Mouse (Mus musculus) CH12.LX (cell line): ENCODE measurements at regions not wholly inside any gene's neighbourhood (a gene's known extent, or its start where the extent isn't known, plus 50 kb on each side); places are given as distances from the start of the nearest gene placed in this dataset.

Experiments
- DNase-seq: peaks from one replicate; pipeline ENCODE4 v3.0.0-alpha.2; 2013; ENCODE audit errors: extremely low read depth
- H3K27ac ChIP-seq: 2 replicates; pipeline ENCODE4 v1.5.1; 2012; ENCODE audit warnings: low read depth, mild to moderate bottlenecking, control low read depth, moderate library complexity; ENCODE audit not compliant: insufficient read depth
- H3K27me3 ChIP-seq: replicated peaks from 2 replicates; pipeline ENCODE3; 2012; ENCODE audit warnings: inconsistent platforms
- H3K36me3 ChIP-seq, 2 experiments: replicated peaks in 1 of 2; 2 replicates each; pipeline versions ENCODE3 to v1.6.1; 2012; ENCODE audit warnings: inconsistent platforms in 1 of 2, low read length in 1 of 2, mild to moderate bottlenecking in 1 of 2, mixed read lengths in 1 of 2, moderate library complexity in 1 of 2; ENCODE audit not compliant: control insufficient read depth in 1 of 2, insufficient read depth in 1 of 2
- H3K4me1 ChIP-seq, 2 experiments: 2 replicates each; pipeline ENCODE4 v1.6.1; 2012; ENCODE audit warnings: inconsistent platforms in 1 of 2, moderate library complexity in 1 of 2; ENCODE audit not compliant: insufficient read depth in 2 of 2, control insufficient read depth in 1 of 2
- H3K4me2 ChIP-seq: 2 replicates; pipeline ENCODE4 v1.6.1; 2012; ENCODE audit warnings: low read depth, mild to moderate bottlenecking, control low read depth; ENCODE audit not compliant: poor library complexity, insufficient read depth, severe bottlenecking
- H3K4me3 ChIP-seq, 3 experiments: fragments of 150-350 bp in 1 of 3; sonication (generic) in 1 of 3; replicated peaks in 1 of 3; 2 replicates each; pipeline versions ENCODE3 to v1.5.1; 2011 to 2012; ENCODE audit warnings: low read depth in 2 of 3, low read length in 2 of 3, mild to moderate bottlenecking in 2 of 3, moderate library complexity in 2 of 3, control low read depth in 1 of 3, improper control_type of control experiment in 1 of 3, inconsistent platforms in 1 of 3, mixed read lengths in 1 of 3; ENCODE audit not compliant: poor library complexity in 1 of 3
- H3K79me2 ChIP-seq: replicated peaks from 2 replicates; pipeline ENCODE4 v1.6.1; 2012; ENCODE audit warnings: mild to moderate bottlenecking, moderate library complexity; ENCODE audit not compliant: control insufficient read depth, poor library complexity, insufficient read depth, severe bottlenecking; ENCODE audit errors: extremely low read depth
- H3K9ac ChIP-seq: 2 replicates; pipeline ENCODE4 v1.6.1; 2012; ENCODE audit warnings: low read depth, mild to moderate bottlenecking, control low read depth, moderate library complexity; ENCODE audit not compliant: insufficient read depth
- H3K9me3 ChIP-seq: replicated peaks from 2 replicates; pipeline ENCODE3; 2012; ENCODE audit warnings: low read length, inconsistent platforms, mixed read lengths
- CTCF ChIP-seq, 2 experiments: IDR thresholded peaks in 1 of 2; conservative IDR thresholded peaks in 1 of 2; 2 replicates each; pipeline ENCODE4 v1.5.1; 2011 to 2012; ENCODE audit warnings: low read depth in 2 of 2, low read length in 2 of 2, improper control_type of control experiment in 1 of 2, inconsistent platforms in 1 of 2, mild to moderate bottlenecking in 1 of 2, moderate library complexity in 1 of 2
- E2F4 ChIP-seq: IDR thresholded peaks from 2 replicates; pipeline ENCODE4 v1.6.1; 2011; ENCODE audit warnings: low read depth, low read length, improper control_type of control experiment; ENCODE audit not compliant: insufficient replicate concordance
- ELF1 ChIP-seq: IDR thresholded peaks from 2 replicates; pipeline ENCODE4 v1.6.1; 2014; ENCODE audit warnings: low read depth, mild to moderate bottlenecking, inconsistent platforms, low read length, improper control_type of control experiment
- ETS1 ChIP-seq: conservative IDR thresholded peaks from 2 replicates; pipeline ENCODE4 v1.6.1; 2012; ENCODE audit warnings: low read depth, mild to moderate bottlenecking, inconsistent platforms, low read length, improper control_type of control experiment, moderate library complexity
- GABPA ChIP-seq: IDR thresholded peaks from 2 replicates; pipeline ENCODE4 v1.6.1; 2012; ENCODE audit warnings: low read depth, low read length, improper control_type of control experiment, inconsistent platforms; ENCODE audit not compliant: insufficient replicate concordance
- HCFC1 ChIP-seq: IDR thresholded peaks from 2 replicates; pipeline ENCODE4 v1.6.1; 2012; ENCODE audit warnings: low read depth, mild to moderate bottlenecking, inconsistent platforms, low read length, improper control_type of control experiment
- JUN ChIP-seq: IDR thresholded peaks from 2 replicates; pipeline ENCODE4 v1.6.1; 2011; ENCODE audit warnings: low read depth, mild to moderate bottlenecking, low read length, improper control_type of control experiment, moderate library complexity; ENCODE audit not compliant: insufficient read depth
- JUND ChIP-seq: conservative IDR thresholded peaks from 2 replicates; pipeline ENCODE4 v1.6.1; 2011; ENCODE audit warnings: low read depth, low read length, improper control_type of control experiment
- MAZ ChIP-seq: IDR thresholded peaks from 2 replicates; pipeline ENCODE4 v1.6.1; 2012; ENCODE audit warnings: low read depth, mild to moderate bottlenecking, inconsistent platforms, low read length, improper control_type of control experiment, moderate library complexity
- MEF2A ChIP-seq: IDR thresholded peaks from 2 replicates; pipeline ENCODE4 v1.6.1; 2014; ENCODE audit warnings: low read depth, mild to moderate bottlenecking, inconsistent platforms, low read length, improper control_type of control experiment, borderline replicate concordance
- MYC ChIP-seq: IDR thresholded peaks from 2 replicates; pipeline ENCODE4 v1.6.1; 2011; ENCODE audit warnings: low read depth, mild to moderate bottlenecking, improper control_type of control experiment, low read length
- NELFE ChIP-seq: IDR thresholded peaks from 2 replicates; pipeline ENCODE4 v1.6.1; 2011; ENCODE audit warnings: low read depth, low read length, improper control_type of control experiment
- NRF1 ChIP-seq: IDR thresholded peaks from 2 replicates; pipeline ENCODE4 v1.6.1; 2014; ENCODE audit warnings: low read depth, mild to moderate bottlenecking, inconsistent platforms, low read length, improper control_type of control experiment, moderate library complexity
- POLR2A ChIP-seq: IDR thresholded peaks from 2 replicates; pipeline ENCODE4 v1.6.1; 2011; ENCODE audit warnings: low read depth, mild to moderate bottlenecking, improper control_type of control experiment, low read length
- RAD21 ChIP-seq: IDR thresholded peaks from 2 replicates; pipeline ENCODE4 v1.6.1; 2011; ENCODE audit warnings: low read depth, mild to moderate bottlenecking, low read length, improper control_type of control experiment, moderate library complexity
- RCOR1 ChIP-seq: conservative IDR thresholded peaks from 2 replicates; pipeline ENCODE4 v1.6.1; 2012; ENCODE audit warnings: low read depth, mild to moderate bottlenecking, inconsistent platforms, low read length, improper control_type of control experiment
- SMC3 ChIP-seq: IDR thresholded peaks from 2 replicates; pipeline ENCODE4 v1.6.1; 2011; ENCODE audit warnings: low read depth, low read length, improper control_type of control experiment
- ZC3H11A ChIP-seq: IDR thresholded peaks from 2 replicates; pipeline ENCODE4 v1.6.1; 2012; ENCODE audit warnings: low read depth, mild to moderate bottlenecking, inconsistent platforms, low read length, improper control_type of control experiment
- ZMIZ1 ChIP-seq: IDR thresholded peaks from 2 replicates; pipeline ENCODE4 v1.6.1; 2012; ENCODE audit warnings: low read depth, mild to moderate bottlenecking, inconsistent platforms, low read length, improper control_type of control experiment
- dilution Hi-C: fragments of 300-500 bp; cut with MboI; formaldehyde crosslinking; loops from 2 replicates; pipeline ENCODE4 v1.14.3; 2020; ENCODE audit warnings: low sequenced_read_pairs; ENCODE audit not compliant: extremely low pct_unique_long_range_greater_than_20kb, extremely low pct_ligation_motif_present
- in situ Hi-C: fragments of 300-500 bp; cut with MboI; formaldehyde crosslinking; loops from 3 replicates; pipeline ENCODE4 v1.14.3; 2019; ENCODE audit warnings: low sequenced_read_pairs, low pct_ligation_motif_present, low pct_unique_long_range_greater_than_20kb, mixed read lengths

- DNase-seq = peak; percentile 44
- in situ Hi-C loops = loop anchor here (25.0 kb wide), 1 partner anchor 1031 kb away; the partner anchor contains the start of gene Pigh
- no peak overlapping the region for H3K27ac ChIP-seq
- no peak overlapping the region for H3K4me3 ChIP-seq
- dilution Hi-C loops = no loop called here
- no peak overlapping the region for H3K9ac ChIP-seq
- no peaks in the 10 kb centered on the region for H3K9me3 ChIP-seq
- peaks cover 0 to 3% of the 10 kb centered on the region in 2 experiments; a peak in 2 of 4 replicates for H3K4me1 ChIP-seq
- H3K4me2 ChIP-seq = peak overlapping the region; percentile 74
- no peaks in the 10 kb centered on the region for H3K79me2 ChIP-seq
- H3K27me3 ChIP-seq = no peaks in the 10 kb centered on the region
- no peaks in the 10 kb centered on the region for H3K36me3 ChIP-seq
- no peak for TF ChIP-seq ZMIZ1
- TF ChIP-seq CTCF (conservative IDR thresholded peaks at IDR 0.05 in 1 of 2, IDR thresholded peaks at IDR 0.05 in 1 of 2; ENCODE audit: low read depth in 2 of 2, low read length in 2 of 2) = peak; percentile 26 to 81; a peak in 3 of 4 replicates
- TF ChIP-seq NRF1 = 0 out of 2 replicates have a peak, but pooled peaks have one; percentile 19
- no peak for TF ChIP-seq NELFE
- no peak for TF ChIP-seq E2F4
- peak; percentile 82 for TF ChIP-seq SMC3
- no peak for TF ChIP-seq GABPA
- peak; percentile 90 for TF ChIP-seq RAD21
Observed at GRCm38 (mm10) chr12:78055956-78056355, 138.1 kb upstream of the Gm6657 start.

- H3K9me3 ChIP-seq = no peaks in the 10 kb centered on the region
- no peak for TF ChIP-seq JUND
- no peak for TF ChIP-seq ELF1
- no peak for TF ChIP-seq POLR2A
- TF ChIP-seq NRF1 = no peak
- no peak for TF ChIP-seq MEF2A
- no peak for TF ChIP-seq ZC3H11A
- TF ChIP-seq JUN = no peak
- TF ChIP-seq RCOR1 = no peak
- no peak for TF ChIP-seq MYC
- TF ChIP-seq ZMIZ1 = no peak
- TF ChIP-seq MAZ = no peak
- TF ChIP-seq HCFC1 = no peak
- TF ChIP-seq ETS1 = no peak
- in situ Hi-C loops = loop anchor here (25.0 kb wide), 1 partner anchor 1030 kb away; the partner anchor contains the start of gene Pigh
- H3K4me1 ChIP-seq = peaks cover 2 to 9% of the 10 kb centered on the region in 2 experiments; a peak in 2 of 4 replicates
- dilution Hi-C loops = no loop called here
- no peaks in the 10 kb centered on the region for H3K36me3 ChIP-seq
- no peaks in the 10 kb centered on the region for H3K79me2 ChIP-seq
- H3K4me3 ChIP-seq = no peak overlapping the region
- H3K27ac ChIP-seq = no peak overlapping the region
- H3K9ac ChIP-seq = no peak overlapping the region
- no peak for DNase-seq
- no peak overlapping the region for H3K4me2 ChIP-seq
- no peaks in the 10 kb centered on the region for H3K27me3 ChIP-seq
Observed at GRCm38 (mm10) chr12:78057166-78057565, 136.9 kb upstream of the Gm6657 start.
